Mouse (Mus musculus): ENCODE measurements around the gene Rln1. TPM values are rescaled to one million over a fixed set of nuclear protein-coding genes. Genes with fewer than 3 reads are reported as not detected.

The Rln1 gene
- polyA plus RNA-seq, 2 experiments from 2014 or later, result not detected

GRCm38 (mm10) chr19:29294756-29295155, 39.7 kb downstream of the Rln1 start:
- no peak for ATAC-seq

- no peak for ATAC-seq
These were observed 41.9 kb downstream of the Rln1 start for GRCm38 (mm10) chr19:29292546-29292945.

GRCm38 (mm10) chr19:29291532-29291931, 42.9 kb downstream of the Rln1 start:
- ATAC-seq, result no peak

- ATAC-seq, result no peak
These were observed 46.6 kb downstream of the Rln1 start for GRCm38 (mm10) chr19:29287863-29288262.

GRCm38 (mm10) chr19:29285451-29285869, 49.0 kb downstream of the Rln1 start:
- ATAC-seq, result no peak

Other genes starting within 250 kb of the Rln1 start
- gene Rcl1, start 233.3 kb downstream of the Rln1 start, polyA plus RNA-seq (2017; shearing (Covaris generic)), result 10 to 100 TPM; 22.2 to 26.9 TPM
- gene Jak2, start 82.8 kb downstream of the Rln1 start, polyA plus RNA-seq (2017; shearing (Covaris generic)), result 10 to 100 TPM; 14.9 to 19.1 TPM
- 10 to 100 TPM; 28.3 to 32.5 TPM for gene Insl6, start 9.3 kb downstream of the Rln1 start, polyA plus RNA-seq (2017; shearing (Covaris generic))
- gene Plgrkt, start 32.7 kb upstream of the Rln1 start, polyA plus RNA-seq (2017; shearing (Covaris generic)), result 100 to 1,000 TPM; 221 to 250 TPM
- 10 to 100 TPM; 42.4 to 62.2 TPM for gene Cd274, start 32.8 kb upstream of the Rln1 start, polyA plus RNA-seq (2017; shearing (Covaris generic))
- gene Pdcd1lg2, start 76.2 kb upstream of the Rln1 start, polyA plus RNA-seq (2017; shearing (Covaris generic)), result 10 to 100 TPM; 17.0 to 22.2 TPM
- gene Ric1, start 187.6 kb upstream of the Rln1 start, polyA plus RNA-seq (2017; shearing (Covaris generic)), result 10 to 100 TPM in 1 of 2 experiments, 1 to 10 TPM in 1; 6.3 to 12.6 TPM